Mouse (Mus musculus) stomach, embryonic 16.5 days (tissue): ENCODE results near the gene Ifna6. TPM values are rescaled to one million over a fixed set of nuclear protein-coding genes. Genes with fewer than 3 reads are reported as not detected.
"Not testable (repeated sequence)": the region's sequence is repeated elsewhere in the genome, so short reads cannot be mapped to it uniquely, and the experiment has no call there.

ENCODE experiments used
- ATAC-seq: fragments of 200-750 bp; cut with Nextera tagmentation; 2 replicates; pipeline ENCODE4 v1.8.0; 2017; ENCODE audit warnings: moderate number of reproducible peaks, moderate TSS enrichment; ENCODE audit not compliant: insufficient read depth, low FRiP score
- H3K27ac ChIP-seq: fragments of 300-500 bp; sonication (generic); 2 replicates; pipeline ENCODE4 v1.5.1; 2014; ENCODE audit warnings: low read length
- H3K27me3 ChIP-seq: fragments of 300-500 bp; sonication (generic); 2 replicates; pipeline ENCODE4 v1.6.1; 2014; ENCODE audit warnings: low read length, control low read depth, mixed read lengths; ENCODE audit not compliant: control insufficient read depth, insufficient read depth
- H3K36me3 ChIP-seq: fragments of 300-500 bp; sonication (generic); 2 replicates; pipeline ENCODE4 v1.6.1; 2014; ENCODE audit warnings: low read length; ENCODE audit not compliant: control insufficient read depth, insufficient read depth
- H3K4me1 ChIP-seq: fragments of 300-500 bp; sonication (generic); 2 replicates; pipeline ENCODE4 v1.6.1; 2014; ENCODE audit warnings: low read length, control low read depth, mixed read lengths; ENCODE audit not compliant: control insufficient read depth, insufficient read depth
- H3K4me2 ChIP-seq: fragments of 300-500 bp; sonication (generic); 2 replicates; pipeline ENCODE4 v1.6.1; 2014; ENCODE audit warnings: low read depth, low read length, mixed read lengths
- H3K4me3 ChIP-seq: fragments of 300-500 bp; sonication (generic); replicated peaks from 2 replicates; pipeline ENCODE4 v1.5.1; 2014; ENCODE audit warnings: mild to moderate bottlenecking, low read length
- H3K9ac ChIP-seq: fragments of 300-500 bp; sonication (generic); 2 replicates; pipeline ENCODE4 v1.6.1; 2014; ENCODE audit warnings: low read length
- H3K9me3 ChIP-seq: fragments of 300-500 bp; sonication (generic); replicated peaks from 2 replicates; pipeline ENCODE4 v1.6.1; 2016; ENCODE audit warnings: low read length, control low read depth; ENCODE audit not compliant: control insufficient read depth
- WGBS: fragments of 180-500 bp; shearing (Covaris S2); extraction: QIAGEN DNeasy Blood & Tissue Kit; methylation state at CpG from one replicate; pipeline ENCODE4 v1.1.7; 2014; 5-methylcytosine and 5-hydroxymethylcytosine counted together
- polyA plus RNA-seq: library from polyadenylated mRNA; unstranded; fragments of >200 nt; fragmentation: Nextera tagmentation; extraction: Ambion mirVana; gene quantifications from 2 replicates; pipeline ENCODE4 v1.2.1, GENCODE M21; 2015

Ifna6 gene
- polyA plus RNA-seq, 1 experiment from 2014 or later: not detected

- not testable (repeated sequence) for H3K27me3 ChIP-seq, H3K27ac ChIP-seq, H3K4me2 ChIP-seq, ATAC-seq, H3K9ac ChIP-seq, H3K4me3 ChIP-seq, H3K9me3 ChIP-seq, H3K4me1 ChIP-seq, H3K36me3 ChIP-seq
- WGBS: 79% methylated on average over 1 of the region's 1 CpGs
Measured at GRCm38 (mm10) chr4:88835225-88835624, 8.0 kb downstream of the Ifna6 start, which contains the start of gene Ifna5. TSS of gene Ifna5 (plus strand) at chr4:88835525.

GRCm38 (mm10) chr4:88838828-88839227 is 11.6 kb downstream of the Ifna6 start:
- Histone ChIP-seq H3K27me3 (no peaks in the 10 kb centered on the region), H3K4me2 (no peak overlapping the region), H3K9me3 (no peaks in the 10 kb centered on the region), H3K9ac (no peak overlapping the region), H3K36me3 (no peaks in the 10 kb centered on the region), H3K4me1 (no peaks in the 10 kb centered on the region), H3K27ac (no peak overlapping the region), H3K4me3 (no peak overlapping the region)
- no peak for ATAC-seq
- WGBS: 36% methylated on average over 3 of the region's 3 CpGs

GRCm38 (mm10) chr4:88840058-88840457 is 12.8 kb downstream of the Ifna6 start:
- ATAC-seq: no peak
- H3K27ac ChIP-seq: no peak overlapping the region

GRCm38 (mm10) chr4:88841438-88841911 is 14.3 kb downstream of the Ifna6 start, which contains the start of gene Ifna4:
TSS of gene Ifna4 (plus strand) at chr4:88841861.
- WGBS: 51% methylated on average over 2 of the region's 2 CpGs
- no peak within 1 kb of the TSS for H3K4me2 ChIP-seq
- ATAC-seq: no peak

More at GRCm38 (mm10) chr4:88840058-88840457, 12.8 kb downstream of the Ifna6 start:
- H3K4me2 ChIP-seq: no peak overlapping the region
- H3K9ac ChIP-seq: no peak overlapping the region
- no peaks in the 10 kb centered on the region for H3K4me1 ChIP-seq
- 58% methylated on average over 3 of the region's 3 CpGs for WGBS
- no peaks in the 10 kb centered on the region for H3K36me3 ChIP-seq
- H3K27me3 ChIP-seq: no peaks in the 10 kb centered on the region
- H3K4me3 ChIP-seq: no peak overlapping the region
- no peaks in the 10 kb centered on the region for H3K9me3 ChIP-seq

GRCm38 (mm10) chr4:88845334-88845733 is 18.1 kb downstream of the Ifna6 start:
- no peaks in the 10 kb centered on the region for H3K4me1 ChIP-seq
- no peaks in the 10 kb centered on the region for H3K9me3 ChIP-seq
- H3K9ac ChIP-seq: no peak overlapping the region
- 31% methylated on average over 2 of the region's 2 CpGs for WGBS
- no peaks in the 10 kb centered on the region for H3K36me3 ChIP-seq
- no peak for ATAC-seq
- H3K27me3 ChIP-seq: no peaks in the 10 kb centered on the region
- H3K27ac ChIP-seq: no peak overlapping the region
- H3K4me2 ChIP-seq: no peak overlapping the region
- no peak overlapping the region for H3K4me3 ChIP-seq

More at GRCm38 (mm10) chr4:88841438-88841911, 14.3 kb downstream of the Ifna6 start, which contains the start of gene Ifna4:
- H3K4me1 ChIP-seq: no peaks in the 10 kb centered on the region
- H3K9ac ChIP-seq: no peak within 1 kb of the TSS
- no peaks in the 10 kb centered on the region for H3K36me3 ChIP-seq
- H3K4me3 ChIP-seq: no peak within 1 kb of the TSS
- H3K27me3 ChIP-seq: no peaks in the 10 kb centered on the region
- H3K27ac ChIP-seq: no peak within 1 kb of the TSS
- no peaks in the 10 kb centered on the region for H3K9me3 ChIP-seq

- Histone ChIP-seq H3K36me3 (no peaks in the 10 kb centered on the region), H3K4me3 (no peak within 1 kb of the TSS), H3K27ac (no peak within 1 kb of the TSS), H3K4me1 (no peaks in the 10 kb centered on the region), H3K9ac (no peak within 1 kb of the TSS), H3K27me3 (no peaks in the 10 kb centered on the region), H3K9me3 (no peaks in the 10 kb centered on the region), H3K4me2 (no peak within 1 kb of the TSS)
- WGBS: 87% methylated on average over 1 of the region's 1 CpGs
- ATAC-seq: no peak
Measured at GRCm38 (mm10) chr4:88849698-88850097, 22.5 kb downstream of the Ifna6 start, which contains the start of gene Ifna1. TSS of gene Ifna1 (plus strand) at chr4:88850087.

- no peaks in the 10 kb centered on the region for H3K9me3 ChIP-seq
- no peaks in the 10 kb centered on the region for H3K27me3 ChIP-seq
- H3K4me3 ChIP-seq: no peak overlapping the region
- no peak for ATAC-seq
- no peak overlapping the region for H3K27ac ChIP-seq
- no peaks in the 10 kb centered on the region for H3K36me3 ChIP-seq
- H3K4me2 ChIP-seq: no peak overlapping the region
- WGBS: 61% methylated on average over 4 of the region's 4 CpGs
- H3K4me1 ChIP-seq: no peaks in the 10 kb centered on the region
- no peak overlapping the region for H3K9ac ChIP-seq
Measured at GRCm38 (mm10) chr4:88851026-88851763, 24.0 kb downstream of the Ifna6 start.

GRCm38 (mm10) chr4:88859214-88859613 is 32.0 kb downstream of the Ifna6 start:
- no peaks in the 10 kb centered on the region for H3K9me3 ChIP-seq
- H3K4me3 ChIP-seq: no peak overlapping the region
- H3K4me1 ChIP-seq: no peaks in the 10 kb centered on the region; the same call in 1 of the 2 replicates
- no peak overlapping the region for H3K9ac ChIP-seq
- ATAC-seq: no peak
- no peak overlapping the region for H3K4me2 ChIP-seq
- no peaks in the 10 kb centered on the region for H3K36me3 ChIP-seq
- H3K27ac ChIP-seq: no peak overlapping the region
- no peaks in the 10 kb centered on the region for H3K27me3 ChIP-seq

GRCm38 (mm10) chr4:88863309-88863708 is 36.1 kb downstream of the Ifna6 start:
- Histone ChIP-seq H3K27me3 (0 out of 2 replicates have a peak, but pooled peaks cover 3% of the 10 kb centered on the region), H3K36me3 (no peaks in the 10 kb centered on the region), H3K27ac (no peak overlapping the region), H3K4me3 (no peak overlapping the region), H3K4me2 (no peak overlapping the region), H3K9ac (no peak overlapping the region), H3K4me1 (peaks cover under 1% of the 10 kb centered on the region; the same call in 1 of the 2 replicates), H3K9me3 (no peaks in the 10 kb centered on the region)
- ATAC-seq: no peak
- 12% methylated on average over 7 of the region's 7 CpGs for WGBS
